Mouse (Mus musculus) kidney, postnatal 36 days (tissue): ENCODE results near the gene Lyg2.

Experiments
- DNase-seq, 2 experiments: peaks; one replicate each; pipeline ENCODE4 v3.0.0; 2021 to 2022; ENCODE audit warnings: mixed read lengths in 2 of 2

Gene Lyg2

GRCm38 (mm10) chr1:37877736-37878460 is 38.4 kb downstream of the Lyg2 start:
- no peak for DNase-seq

GRCm38 (mm10) chr1:37873157-37873556 is 43.1 kb downstream of the Lyg2 start:
- no peak for DNase-seq

- DNase-seq, result peak; percentile 90
Observed at GRCm38 (mm10) chr1:37872131-37873067, 43.9 kb downstream of the Lyg2 start.

GRCm38 (mm10) chr1:37871704-37872103 is 44.6 kb downstream of the Lyg2 start, which contains the start of gene Lipt1:
TSS of gene Lipt1 (plus strand) at chr1:37871738.
- peak in 1 of 2 experiments; percentile 38 for DNase-seq

GRCm38 (mm10) chr1:37869362-37869761 is 46.9 kb downstream of the Lyg2 start:
- no peak for DNase-seq

- no peak for DNase-seq
Observed at GRCm38 (mm10) chr1:37868640-37869039, 47.7 kb downstream of the Lyg2 start.

GRCm38 (mm10) chr1:37867684-37868322 is 48.5 kb downstream of the Lyg2 start:
- no peak for DNase-seq

- peak; percentile 41 to 80 for DNase-seq
Observed at GRCm38 (mm10) chr1:37867056-37867455, 49.2 kb downstream of the Lyg2 start.

- DNase-seq, result no peak
Observed at GRCm38 (mm10) chr1:37866286-37866685, 50.0 kb downstream of the Lyg2 start, which contains the start of gene Tsga10. TSS of gene Tsga10 (minus strand) at chr1:37866429.

GRCm38 (mm10) chr1:37865401-37866215 is 50.7 kb downstream of the Lyg2 start:
- DNase-seq, result no peak

- peak; percentile 99 to 100 for DNase-seq
Observed at GRCm38 (mm10) chr1:37864511-37865400, 51.5 kb downstream of the Lyg2 start.
